Mouse (Mus musculus) liver, embryonic 14.5 days (tissue): ENCODE measurements around the gene Ngef.

Experiments used
- CTCF ChIP-seq: IDR thresholded peaks from 2 replicates; pipeline ENCODE4 v1.5.1; 2016; ENCODE audit warnings: antibody characterized with exemption, low read depth, control low read depth
- EP300 ChIP-seq: IDR thresholded peaks from 2 replicates; pipeline ENCODE4 v1.6.1; 2016; ENCODE audit warnings: antibody characterized with exemption, low read depth

DNA sequence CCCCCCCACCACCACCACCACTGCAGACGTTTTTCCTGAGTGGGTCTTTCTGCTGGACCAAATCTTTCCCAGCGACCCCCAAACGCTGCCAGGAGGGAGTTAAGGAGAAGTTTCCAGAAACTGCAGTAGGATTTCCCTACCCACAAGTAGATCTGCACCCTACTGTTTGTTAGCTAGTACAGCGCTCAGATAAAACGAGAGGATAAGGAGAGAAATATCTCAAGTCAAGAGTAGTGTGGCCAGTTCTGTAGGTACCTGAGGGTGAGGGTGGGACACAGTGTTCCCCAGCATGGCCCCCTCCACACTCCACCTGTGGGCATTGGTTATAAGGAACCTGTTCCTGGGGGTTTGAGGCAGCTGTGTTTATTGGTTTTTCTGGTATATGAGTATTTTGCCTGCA is 62.8 kb downstream of the Ngef start:
- no peak for TF ChIP-seq CTCF
- no peak for TF ChIP-seq EP300
